Mouse (Mus musculus) hindbrain, embryonic 11.5 days (tissue): Measurements from ENCODE around the gene Nfia. TPM values are rescaled to one million over a fixed set of nuclear protein-coding genes. Genes with fewer than 3 reads are reported as not detected.

Source experiments
- ATAC-seq: fragments of 200-750 bp; cut with Nextera tagmentation; 2 replicates; pipeline ENCODE4 v1.8.0; 2017; ENCODE audit warnings: mild to moderate bottlenecking, moderate TSS enrichment, moderate library complexity; ENCODE audit not compliant: low FRiP score
- DNase-seq: peaks from one replicate; pipeline ENCODE4 v3.0.0-alpha.2; 2015; ENCODE audit warnings: low spot score
- H3K27ac ChIP-seq: fragments of 300-500 bp; sonication (generic); 2 replicates; pipeline ENCODE4 v1.5.1; 2014; ENCODE audit warnings: mild to moderate bottlenecking, low read depth, low read length
- H3K27me3 ChIP-seq: fragments of 300-500 bp; sonication (generic); 2 replicates; pipeline ENCODE4 v1.6.1; 2014; ENCODE audit warnings: mild to moderate bottlenecking, low read length, moderate library complexity, mixed read lengths; ENCODE audit not compliant: control insufficient read depth, insufficient read depth
- H3K36me3 ChIP-seq: fragments of 300-500 bp; sonication (generic); 2 replicates; pipeline ENCODE4 v1.6.1; 2014; ENCODE audit warnings: mild to moderate bottlenecking, low read length, moderate library complexity, mixed read lengths; ENCODE audit not compliant: control insufficient read depth, insufficient read depth
- H3K4me1 ChIP-seq: fragments of 300-500 bp; sonication (generic); replicated peaks from 2 replicates; pipeline ENCODE4 v1.6.1; 2014; ENCODE audit warnings: low read length, mixed read lengths; ENCODE audit not compliant: control insufficient read depth, insufficient read depth
- H3K4me2 ChIP-seq: fragments of 300-500 bp; sonication (generic); replicated peaks from 2 replicates; pipeline ENCODE4 v1.6.1; 2014; ENCODE audit warnings: mild to moderate bottlenecking, low read depth, low read length
- H3K4me3 ChIP-seq: fragments of 300-500 bp; sonication (generic); 2 replicates; pipeline ENCODE4 v1.5.1; 2014; ENCODE audit warnings: low read depth, low read length
- H3K9ac ChIP-seq: fragments of 300-500 bp; sonication (generic); 2 replicates; pipeline ENCODE4 v1.6.1; 2014; ENCODE audit warnings: low read depth, low read length
- H3K9me3 ChIP-seq: fragments of 300-500 bp; sonication (generic); 2 replicates; pipeline ENCODE4 v1.6.1; 2016; ENCODE audit warnings: low read length; ENCODE audit not compliant: control insufficient read depth
- WGBS: fragments of 180-500 bp; shearing (Covaris S2); extraction: QIAGEN DNeasy Blood & Tissue Kit; methylation state at CpG from one replicate; pipeline ENCODE4 v1.1.7; 2014; 5-methylcytosine and 5-hydroxymethylcytosine counted together
- polyA plus RNA-seq: library from polyadenylated mRNA; unstranded; fragments of >200 nt; fragmentation: Nextera tagmentation; extraction: Ambion mirVana; gene quantifications from 2 replicates; pipeline ENCODE4 v1.2.1, GENCODE M21; 2014

Gene Nfia
- polyA plus RNA-seq, 1 experiment from 2014 or later, result 45.6 TPM

DNA sequence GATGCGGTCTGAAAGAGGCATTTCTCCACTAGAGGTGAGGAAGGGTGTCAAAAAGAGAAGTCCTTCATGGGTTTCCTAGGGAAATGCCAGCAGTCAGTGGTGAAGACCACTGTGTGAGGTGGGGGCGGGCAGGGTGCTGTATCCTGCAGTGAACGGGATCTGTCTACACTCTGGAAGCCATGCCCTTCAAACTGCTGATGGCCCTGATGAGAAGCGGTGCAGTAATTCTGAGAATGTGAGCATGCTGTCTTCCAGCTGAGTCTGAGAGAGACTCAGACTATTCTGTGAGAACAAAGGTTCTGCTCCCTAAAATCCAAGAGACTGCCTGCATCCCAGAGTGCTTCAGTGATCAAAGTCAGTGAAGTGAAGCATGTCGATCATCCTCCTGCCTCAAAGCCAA, 216.2 kb downstream of the Nfia start:
- Histone ChIP-seq H3K9ac (no peak overlapping the region), H3K9me3 (no peaks in the 10 kb centered on the region), H3K4me3 (no peak overlapping the region), H3K27me3 (no peaks in the 10 kb centered on the region), H3K4me1 (no peaks in the 10 kb centered on the region), H3K27ac (no peak overlapping the region), H3K4me2 (no peak overlapping the region), H3K36me3 (no peaks in the 10 kb centered on the region)
- ATAC-seq, result 0 out of 2 replicates have a peak, but pooled peaks have one; percentile 19
- WGBS, result 50% methylated on average over 5 of the region's 5 CpGs
- DNase-seq, result peak; percentile 18

DNA sequence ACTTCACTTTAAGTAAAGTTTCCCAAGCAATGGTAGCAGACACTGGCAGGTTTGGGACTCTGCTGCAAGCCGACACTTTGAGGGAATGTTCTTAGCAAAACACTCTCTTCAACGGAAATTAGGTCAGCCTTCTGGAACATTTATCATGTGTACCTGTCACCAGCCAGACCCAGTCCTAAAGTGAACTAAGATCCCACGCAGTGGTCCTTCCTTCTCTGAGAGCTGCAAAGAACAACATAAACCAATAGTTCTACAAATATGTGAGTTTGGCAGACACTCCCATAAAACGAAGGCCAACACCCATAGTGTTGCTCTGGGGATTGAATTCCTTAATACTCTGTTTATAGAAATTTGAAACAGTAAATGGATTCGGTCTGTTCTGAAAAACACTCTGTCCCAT, 217.9 kb downstream of the Nfia start:
- no peak for DNase-seq

DNA sequence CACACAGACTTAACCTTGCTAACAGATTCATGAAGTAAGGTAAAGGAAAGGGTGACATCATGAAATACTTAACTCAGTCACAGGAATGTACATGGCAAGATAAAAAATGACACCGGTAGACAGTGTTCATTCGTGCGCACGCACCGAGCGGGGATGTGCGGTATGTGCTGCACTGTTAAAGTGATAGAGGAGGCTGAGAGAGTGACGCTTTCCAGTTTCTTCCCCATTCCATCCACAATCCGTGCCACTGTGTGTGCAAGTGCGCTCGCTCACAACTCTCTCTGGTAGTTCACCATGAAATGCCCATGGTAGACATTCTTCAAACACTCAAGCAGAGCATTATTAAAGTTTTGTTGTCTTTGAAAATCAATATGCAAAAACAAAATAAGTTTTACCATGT, 218.9 kb downstream of the Nfia start:
- Histone ChIP-seq H3K4me3 (no peak overlapping the region), H3K36me3 (no peaks in the 10 kb centered on the region), H3K4me2 (no peak overlapping the region), H3K27ac (no peak overlapping the region), H3K9me3 (no peaks in the 10 kb centered on the region), H3K4me1 (no peaks in the 10 kb centered on the region), H3K27me3 (no peaks in the 10 kb centered on the region), H3K9ac (no peak overlapping the region)
- WGBS, result 76% methylated on average over 11 of the region's 11 CpGs
- no peak for ATAC-seq
- no peak for DNase-seq

More for the DNA sequence above, 217.9 kb downstream of the Nfia start:
- Histone ChIP-seq H3K9ac (no peak overlapping the region), H3K4me2 (no peak overlapping the region), H3K9me3 (no peaks in the 10 kb centered on the region), H3K36me3 (no peaks in the 10 kb centered on the region), H3K27me3 (no peaks in the 10 kb centered on the region), H3K4me1 (no peaks in the 10 kb centered on the region), H3K27ac (no peak overlapping the region), H3K4me3 (no peak overlapping the region)
- 63% methylated on average over 5 of the region's 5 CpGs for WGBS
- ATAC-seq, result no peak

DNA sequence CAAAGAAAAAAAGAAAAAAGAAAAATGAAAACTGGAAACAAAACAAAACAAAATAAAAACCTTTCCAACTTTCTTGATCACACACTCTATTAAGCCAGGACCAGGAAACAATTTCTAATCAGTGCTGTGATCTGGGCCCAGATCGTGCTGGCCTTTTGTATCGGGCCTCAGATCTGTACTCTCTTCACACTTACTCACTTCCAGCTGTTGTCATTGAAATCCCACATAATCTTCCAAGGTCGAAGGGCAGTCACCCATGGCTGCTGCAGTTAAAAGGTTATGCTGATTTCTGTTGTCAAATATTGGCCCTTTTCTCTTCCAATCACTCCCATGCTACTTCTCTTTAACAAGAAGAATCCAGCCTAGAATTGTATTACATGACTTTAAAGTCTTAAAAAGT, 219.3 kb downstream of the Nfia start:
- no peaks in the 10 kb centered on the region for H3K27me3 ChIP-seq
- H3K27ac ChIP-seq, result no peak overlapping the region
- H3K4me2 ChIP-seq, result no peak overlapping the region
- 28% methylated on average over 3 of the region's 3 CpGs for WGBS
- no peaks in the 10 kb centered on the region for H3K36me3 ChIP-seq
- ATAC-seq, result no peak
- H3K9ac ChIP-seq, result no peak overlapping the region
- no peak overlapping the region for H3K4me3 ChIP-seq
- DNase-seq, result no peak
- H3K9me3 ChIP-seq, result no peaks in the 10 kb centered on the region
- no peaks in the 10 kb centered on the region for H3K4me1 ChIP-seq

DNA sequence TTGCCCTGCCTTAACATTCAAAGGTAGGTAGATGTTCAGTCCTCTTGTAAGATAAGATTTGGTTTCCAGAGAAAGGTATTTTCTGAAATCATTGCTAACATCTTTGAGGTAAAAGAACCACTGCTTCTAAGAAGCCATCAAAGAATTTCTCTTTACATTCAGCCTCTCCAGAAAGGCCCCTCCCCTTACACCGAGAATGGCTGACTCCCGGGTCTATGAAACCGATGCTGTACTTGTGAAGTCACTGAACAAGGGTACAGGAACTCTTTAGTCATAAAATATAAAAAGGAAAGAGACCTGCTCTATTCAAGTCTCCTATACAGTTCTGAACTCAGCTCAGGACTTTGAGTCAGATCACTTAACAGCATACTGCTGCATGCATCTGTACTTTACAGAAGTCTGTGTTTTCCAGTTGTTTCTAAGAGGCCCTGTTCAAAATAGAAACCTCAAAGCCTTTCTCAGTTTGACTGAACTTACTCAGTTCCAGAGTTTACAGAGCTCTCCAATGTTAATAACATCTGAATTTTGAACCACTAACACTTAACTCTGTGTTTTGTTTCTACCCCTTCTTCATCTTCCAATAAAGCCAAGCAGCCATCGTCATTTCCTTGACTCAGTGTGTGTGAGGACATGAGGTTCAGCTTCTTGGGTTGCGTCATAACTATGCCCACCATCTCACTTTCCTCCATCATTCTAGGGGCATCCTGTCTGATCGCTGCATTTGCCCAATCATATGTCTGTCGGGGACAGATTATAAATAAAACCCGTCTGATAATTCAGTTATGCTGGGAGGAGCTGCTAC, 223.6 kb downstream of the Nfia start:
- H3K36me3 ChIP-seq, result no peaks in the 10 kb centered on the region
- ATAC-seq (no peak), DNase-seq (no peak)
- H3K9ac ChIP-seq, result no peak overlapping the region
- no peaks in the 10 kb centered on the region for H3K27me3 ChIP-seq
- no peaks in the 10 kb centered on the region for H3K4me1 ChIP-seq
- 86% methylated on average over 8 of the region's 8 CpGs for WGBS
- H3K9me3 ChIP-seq, result no peaks in the 10 kb centered on the region
- H3K27ac ChIP-seq, result no peak overlapping the region
- no peak overlapping the region for H3K4me3 ChIP-seq
- no peak overlapping the region for H3K4me2 ChIP-seq

DNA sequence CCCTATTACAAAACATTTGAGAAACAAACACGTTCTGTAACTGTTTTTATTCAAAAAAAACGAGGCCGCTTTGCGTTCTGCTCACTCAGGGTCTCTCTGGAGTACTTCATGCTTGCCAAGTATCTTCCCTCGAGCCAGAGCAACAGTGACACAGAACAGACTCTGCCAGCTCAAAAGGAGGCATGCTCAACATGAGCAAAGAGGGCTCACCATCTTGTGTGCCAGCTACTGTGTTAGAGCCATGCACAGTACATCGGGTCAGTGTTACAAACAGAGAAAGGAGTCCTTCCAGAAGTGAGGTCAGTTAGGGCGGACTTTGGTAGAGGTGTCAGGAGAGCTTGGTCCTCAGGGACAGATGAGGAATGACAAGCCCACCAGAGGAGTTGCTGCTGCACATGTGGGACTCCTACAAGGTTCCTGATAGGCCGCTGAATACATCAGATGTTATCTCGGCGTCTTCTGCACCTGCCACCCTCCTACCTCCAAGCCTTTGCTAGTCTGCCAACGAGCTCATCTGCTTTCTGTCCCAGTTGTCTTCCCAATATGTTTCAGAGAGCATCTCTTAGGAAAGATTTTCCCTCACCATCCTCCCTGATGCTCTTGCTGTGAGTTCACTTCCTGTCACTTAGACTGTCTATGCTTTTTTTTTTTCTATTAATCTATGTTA, 224.8 kb downstream of the Nfia start:
- no peaks in the 10 kb centered on the region for H3K27me3 ChIP-seq
- H3K4me2 ChIP-seq, result no peak overlapping the region
- H3K4me3 ChIP-seq, result no peak overlapping the region
- ATAC-seq (no peak), DNase-seq (no peak)
- no peak overlapping the region for H3K27ac ChIP-seq
- no peaks in the 10 kb centered on the region; the same call in 1 of the 2 replicates for H3K4me1 ChIP-seq
- no peaks in the 10 kb centered on the region; the same call in 1 of the 2 replicates for H3K36me3 ChIP-seq
- no peak overlapping the region for H3K9ac ChIP-seq
- WGBS, result 87% methylated on average over 11 of the region's 11 CpGs
- H3K9me3 ChIP-seq, result no peaks in the 10 kb centered on the region

DNA sequence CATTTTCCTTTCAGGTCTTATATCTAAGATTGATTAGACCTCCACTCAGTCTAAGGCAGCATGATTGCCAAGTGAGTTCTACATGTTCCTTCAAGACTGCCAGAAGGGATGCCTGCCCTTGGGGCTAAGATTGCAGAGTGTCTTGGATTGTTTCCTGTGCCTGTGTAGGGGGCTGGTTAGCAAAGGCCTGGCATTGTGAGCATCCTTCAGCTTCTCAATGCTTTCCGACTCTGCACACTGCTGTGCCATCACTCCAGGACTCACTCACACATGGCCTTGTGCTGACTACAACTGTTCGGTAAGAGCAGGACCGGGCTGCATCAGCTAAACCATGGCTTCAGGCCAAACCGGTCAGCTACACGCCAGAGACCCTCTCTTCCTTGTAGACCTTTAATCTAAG, 229.7 kb downstream of the Nfia start:
- Histone ChIP-seq H3K36me3 (no peaks in the 10 kb centered on the region; the same call in 1 of the 2 replicates), H3K4me1 (peaks cover 11% of the 10 kb centered on the region), H3K27me3 (no peaks in the 10 kb centered on the region), H3K4me2 (no peak overlapping the region), H3K9ac (no peak overlapping the region), H3K9me3 (no peaks in the 10 kb centered on the region), H3K27ac (no peak overlapping the region), H3K4me3 (no peak overlapping the region)
- DNase-seq (no peak), ATAC-seq (no peak)
- WGBS, result 91% methylated on average over 5 of the region's 5 CpGs

DNA sequence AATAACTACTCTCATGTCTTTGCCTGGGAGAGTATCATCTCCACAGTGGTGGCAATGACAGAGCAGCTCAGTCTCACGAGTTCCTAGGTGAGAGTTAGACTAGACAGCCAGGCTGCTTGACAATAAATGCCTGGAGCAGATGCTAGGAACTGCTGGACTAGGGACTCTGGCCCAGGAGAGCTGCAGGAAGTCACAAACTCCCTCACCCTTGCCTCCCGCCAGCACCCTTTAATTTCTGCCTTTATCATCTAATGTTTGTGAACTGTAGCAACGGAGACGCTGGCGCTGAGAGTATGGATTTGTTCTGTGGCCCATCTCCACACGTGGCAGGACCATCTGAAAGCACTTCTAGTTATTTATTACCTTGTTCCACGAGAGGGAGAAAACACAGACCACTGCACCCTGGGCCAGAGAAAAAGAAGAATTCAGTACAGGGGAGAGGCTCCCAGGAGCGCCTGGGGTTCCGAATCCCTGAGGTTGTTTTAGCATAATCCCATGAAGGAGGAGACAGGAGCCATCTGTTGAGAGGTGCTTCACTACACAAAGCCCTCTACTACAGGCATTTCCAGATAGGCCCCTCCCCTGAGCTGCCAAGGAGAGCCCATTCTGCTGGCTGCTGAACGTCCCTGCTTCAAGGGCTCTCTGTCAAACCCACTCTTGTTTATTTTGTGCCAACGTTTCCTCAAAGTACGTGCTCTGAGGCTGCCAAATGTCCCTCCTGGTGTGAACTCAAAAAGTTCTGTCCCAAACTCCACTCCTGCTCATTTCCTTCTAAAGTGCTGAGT, 231.0 kb downstream of the Nfia start:
- DNase-seq (peak; percentile 42), ATAC-seq (peak; percentile 78)
- Histone ChIP-seq H3K27ac (peak overlapping the region; percentile 75), H3K27me3 (no peaks in the 10 kb centered on the region), H3K9ac (peak overlapping the region; percentile 28; the same call in 1 of the 2 replicates), H3K4me1 (peaks cover 11% of the 10 kb centered on the region), H3K36me3 (no peaks in the 10 kb centered on the region; the same call in 1 of the 2 replicates), H3K9me3 (no peaks in the 10 kb centered on the region), H3K4me2 (no peak overlapping the region), H3K4me3 (no peak overlapping the region)
- WGBS, result 27% methylated on average over 12 of the region's 12 CpGs
